Mouse (Mus musculus) lung, postnatal 36 days (tissue): ENCODE data around the gene Tbc1d1.
A peak's percentile ranks its signal among the peaks of the same experiment; 100 is the strongest.

ENCODE experiments used
- DNase-seq: peaks from one replicate; pipeline ENCODE4 v3.0.0; 2022; ENCODE audit warnings: mixed read lengths

The Tbc1d1 gene

GRCm38 (mm10) chr5:64285289-64285688 lies 129.2 kb downstream of the Tbc1d1 start:
- no peak for DNase-seq

DNA sequence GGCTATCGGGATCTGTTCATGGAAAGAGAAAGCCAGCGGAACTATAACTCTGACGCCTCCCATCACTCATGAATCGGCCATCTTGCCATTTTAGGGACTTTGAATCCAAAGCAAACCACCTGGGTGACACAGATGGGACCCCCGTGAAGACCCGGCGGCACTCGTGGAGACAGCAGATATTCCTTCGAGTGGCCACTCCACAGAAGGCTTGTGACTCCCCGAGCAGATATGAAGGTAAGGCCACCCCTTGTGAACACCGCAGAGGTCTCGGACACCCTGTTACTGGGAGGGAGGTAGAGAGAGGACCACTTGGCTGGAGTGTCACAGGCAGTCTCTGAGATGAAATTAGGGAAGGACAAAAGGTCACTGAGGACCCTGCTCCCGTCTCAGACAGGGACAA lies 129.7 kb downstream of the Tbc1d1 start:
- no peak for DNase-seq

DNA sequence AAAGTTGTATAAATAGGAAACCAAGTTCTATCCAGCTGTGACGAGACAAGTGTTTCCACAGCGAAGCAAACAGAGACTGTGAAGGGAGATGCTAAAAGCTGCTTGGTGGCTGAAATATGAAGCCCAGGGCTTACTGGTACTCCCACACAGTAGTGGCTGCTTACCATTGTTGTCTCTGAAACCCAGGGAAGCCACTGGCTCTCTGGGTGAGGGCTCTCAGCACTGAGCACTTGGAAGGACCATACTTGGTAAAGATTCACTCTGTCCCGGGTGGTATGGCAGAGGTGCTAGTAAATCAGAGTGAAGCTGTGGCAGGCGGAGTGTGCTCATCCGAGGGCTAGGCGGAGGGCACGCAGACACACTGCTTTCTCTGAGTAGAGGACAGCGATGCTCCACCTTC lies 131.2 kb downstream of the Tbc1d1 start:
- no peak for DNase-seq

DNA sequence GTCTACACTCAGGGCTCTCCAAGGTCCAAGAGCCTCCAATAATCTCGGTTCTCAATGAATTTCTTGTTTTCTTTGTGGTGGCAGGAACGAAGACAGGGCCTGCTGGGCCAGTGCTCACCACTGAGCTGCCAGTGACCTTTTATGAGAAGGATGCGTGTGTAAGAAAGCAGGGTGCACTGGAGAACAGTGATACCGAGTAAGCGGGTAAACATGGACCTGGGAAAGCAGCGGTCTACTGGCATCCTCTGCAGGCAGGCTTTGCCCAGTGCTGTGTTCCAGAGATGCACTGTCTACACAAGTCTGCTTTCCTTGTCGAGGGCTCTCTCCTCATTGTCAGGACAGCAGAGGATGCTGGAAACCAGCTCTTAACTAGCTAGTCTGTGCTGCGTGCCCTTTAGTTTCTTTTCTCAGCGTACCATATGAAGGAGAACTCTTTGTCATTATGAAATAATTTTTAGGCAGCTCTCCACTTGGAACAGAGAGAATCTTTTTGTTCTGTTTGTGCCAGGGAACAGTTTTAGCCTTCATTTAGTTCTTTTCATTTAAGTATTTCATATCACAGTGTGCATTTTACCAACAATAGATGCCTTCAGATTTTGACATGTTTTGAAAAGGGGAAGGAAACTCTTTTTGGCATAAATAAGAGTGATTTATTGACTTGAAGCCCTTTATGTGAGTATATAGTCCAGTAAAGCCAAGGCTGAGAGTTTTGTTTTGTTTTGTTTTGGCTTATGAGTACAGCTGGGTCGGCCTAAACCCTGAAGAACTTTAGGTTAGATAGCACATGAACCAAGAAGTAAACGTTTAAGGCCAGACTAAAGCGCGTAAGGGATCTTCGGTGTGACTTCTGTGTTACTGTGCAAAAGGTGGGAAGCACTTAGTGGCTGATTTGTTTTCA lies 132.2 kb downstream of the Tbc1d1 start:
- DNase-seq = no peak

DNA sequence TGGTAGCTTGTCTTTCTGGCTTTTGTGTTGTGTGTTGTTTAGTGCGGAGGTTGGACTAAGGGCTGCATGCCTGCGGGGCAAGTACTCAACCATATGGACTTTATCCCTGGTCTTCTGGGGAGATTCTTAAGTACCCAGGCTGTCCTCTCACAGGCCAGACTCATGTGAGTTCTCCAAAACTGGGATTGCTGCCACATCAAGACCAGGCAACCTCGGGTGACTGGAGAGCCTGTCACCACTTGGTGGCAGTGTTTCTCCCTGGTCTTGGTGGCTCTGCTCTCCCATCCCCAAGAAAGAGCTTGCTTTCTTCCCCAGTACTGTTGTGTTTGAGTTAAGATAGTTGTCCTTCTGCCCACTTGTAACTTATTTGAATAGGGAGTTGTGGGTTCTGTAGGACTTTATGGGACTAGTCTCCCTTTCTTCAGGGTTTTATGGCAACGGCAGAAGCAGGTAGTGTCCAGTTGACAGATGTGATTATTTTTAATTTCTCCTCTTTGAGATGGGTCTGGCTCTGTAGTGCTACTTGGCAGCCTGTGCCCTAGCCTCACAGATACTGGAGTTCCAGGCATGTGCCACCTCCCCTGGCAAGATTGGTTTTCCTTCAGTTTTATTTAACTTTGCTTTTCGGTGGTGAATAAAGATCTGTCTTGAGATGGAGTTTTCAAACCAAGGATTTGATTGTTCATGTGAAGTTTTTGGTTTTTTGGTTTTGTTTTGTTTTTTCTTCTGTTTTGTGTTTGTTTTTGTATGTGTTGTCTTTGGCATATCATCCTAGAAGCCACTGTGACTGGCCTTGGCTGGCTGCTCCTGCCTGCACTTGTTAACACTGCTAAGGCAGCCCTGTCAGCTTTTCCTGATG lies 133.3 kb downstream of the Tbc1d1 start:
- peak; percentile 93 for DNase-seq

- DNase-seq = no peak
Observed at GRCm38 (mm10) chr5:64290061-64290345, 133.9 kb downstream of the Tbc1d1 start.

DNA sequence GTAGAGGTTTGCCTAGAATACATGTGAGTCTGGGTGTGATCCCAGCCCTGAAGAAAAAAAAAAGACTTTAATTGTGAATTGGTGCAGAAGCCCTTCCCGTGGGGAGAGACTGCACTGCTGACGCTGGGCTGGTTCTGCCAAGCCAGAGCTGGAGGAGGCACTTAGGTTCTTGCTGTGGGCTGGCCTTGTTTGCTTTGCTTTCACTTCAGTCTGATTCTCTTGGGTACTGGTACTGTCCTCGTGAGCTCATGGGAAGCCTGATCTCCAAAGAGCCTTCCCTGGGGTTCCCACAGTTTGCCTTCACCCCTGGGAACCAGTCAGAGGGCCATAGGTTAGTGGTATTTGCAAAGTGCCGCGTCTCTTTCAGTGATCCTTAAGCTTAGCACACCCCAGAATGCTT lies 135.6 kb downstream of the Tbc1d1 start:
- peak; percentile 56 for DNase-seq

GRCm38 (mm10) chr5:64295621-64296020 lies 139.5 kb downstream of the Tbc1d1 start:
- DNase-seq = no peak

DNA sequence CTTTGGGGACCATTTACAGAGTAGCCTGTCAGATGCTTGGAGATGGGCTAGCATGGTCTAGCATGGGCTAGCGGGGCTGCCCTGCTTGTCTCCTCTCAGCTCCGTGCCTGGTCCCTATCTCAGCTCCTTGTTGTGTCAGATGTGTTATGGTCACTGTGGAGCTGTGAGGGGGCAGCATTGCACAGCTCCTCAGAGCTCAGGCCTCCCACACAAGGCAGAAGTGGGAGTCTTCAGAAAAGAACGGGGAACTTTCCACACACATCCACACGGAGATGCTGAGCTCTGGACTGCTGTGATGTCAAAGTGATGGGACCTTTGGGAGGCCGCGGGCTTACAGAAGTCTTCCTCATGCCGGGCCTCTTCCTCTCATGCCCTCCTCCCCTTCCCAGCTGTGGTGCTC lies 140.2 kb downstream of the Tbc1d1 start:
- peak; percentile 50 for DNase-seq

GRCm38 (mm10) chr5:64297100-64297499 lies 141.0 kb downstream of the Tbc1d1 start:
- no peak for DNase-seq

- DNase-seq = peak; percentile 94
Observed at GRCm38 (mm10) chr5:64298331-64299036, 142.4 kb downstream of the Tbc1d1 start.

GRCm38 (mm10) chr5:64299508-64300324 lies 143.6 kb downstream of the Tbc1d1 start:
- no peak for DNase-seq

- no peak for DNase-seq
Observed at GRCm38 (mm10) chr5:64301246-64301645, 145.1 kb downstream of the Tbc1d1 start.

DNA sequence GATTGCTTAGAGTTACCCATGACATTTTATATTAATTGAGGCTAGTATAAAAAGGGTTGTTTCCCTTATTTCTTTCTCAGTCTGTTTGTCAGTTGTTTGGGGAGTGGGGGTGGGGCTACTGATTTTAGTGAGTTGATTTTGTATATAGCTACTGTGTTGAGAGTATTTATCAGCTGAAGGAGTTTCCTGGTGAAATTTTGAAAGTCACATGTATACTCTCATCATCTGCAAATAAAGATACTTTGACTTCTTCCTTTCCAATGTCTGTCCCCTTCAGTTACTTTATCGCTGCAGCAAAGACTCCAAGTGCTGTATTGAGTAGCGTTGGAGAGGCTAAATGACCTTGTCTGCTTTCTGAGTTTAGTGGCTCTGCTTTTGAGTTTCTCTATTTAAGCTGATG lies 151.2 kb downstream of the Tbc1d1 start:
- DNase-seq = no peak

DNA sequence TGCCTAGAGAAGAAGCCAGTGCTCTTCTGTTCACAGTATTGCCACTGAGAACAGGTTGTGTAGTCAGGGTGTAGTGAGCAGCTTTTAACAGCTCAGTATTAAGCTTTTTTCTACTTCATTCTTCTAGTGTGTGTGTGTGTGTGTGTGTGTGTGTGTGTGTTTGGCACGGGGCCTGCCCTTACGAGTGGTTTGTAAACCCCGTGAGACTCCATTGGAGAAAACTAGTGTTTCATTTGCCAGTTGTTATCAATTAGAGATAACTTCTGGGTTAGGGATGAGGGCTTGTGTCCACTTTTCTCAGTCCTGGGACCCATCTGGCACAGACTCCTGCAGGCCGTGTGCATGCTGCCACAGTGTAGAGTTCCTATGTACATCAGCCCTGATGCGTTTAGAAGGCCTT lies 156.2 kb downstream of the Tbc1d1 start:
- DNase-seq = no peak

DNA sequence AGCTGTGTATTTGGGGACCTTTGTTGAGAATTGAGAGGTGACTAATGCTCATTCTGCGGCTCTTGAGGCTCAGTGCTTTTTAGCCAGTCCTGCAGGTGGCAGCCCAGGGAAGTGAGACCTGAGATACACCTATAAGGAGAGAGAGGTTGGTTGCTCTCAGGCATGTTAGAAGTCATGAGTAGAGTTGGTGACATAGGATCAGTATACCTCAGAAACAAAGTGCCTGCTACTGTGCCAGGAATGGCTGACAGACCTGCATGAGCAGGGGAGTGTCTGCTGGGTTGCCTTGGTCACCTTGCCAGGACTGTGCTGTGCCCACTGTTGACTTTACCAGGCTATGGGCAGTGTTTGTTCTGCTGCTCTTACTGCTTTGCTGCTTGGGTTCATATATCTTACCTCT lies 157.4 kb downstream of the Tbc1d1 start:
- DNase-seq = peak; percentile 55

DNA sequence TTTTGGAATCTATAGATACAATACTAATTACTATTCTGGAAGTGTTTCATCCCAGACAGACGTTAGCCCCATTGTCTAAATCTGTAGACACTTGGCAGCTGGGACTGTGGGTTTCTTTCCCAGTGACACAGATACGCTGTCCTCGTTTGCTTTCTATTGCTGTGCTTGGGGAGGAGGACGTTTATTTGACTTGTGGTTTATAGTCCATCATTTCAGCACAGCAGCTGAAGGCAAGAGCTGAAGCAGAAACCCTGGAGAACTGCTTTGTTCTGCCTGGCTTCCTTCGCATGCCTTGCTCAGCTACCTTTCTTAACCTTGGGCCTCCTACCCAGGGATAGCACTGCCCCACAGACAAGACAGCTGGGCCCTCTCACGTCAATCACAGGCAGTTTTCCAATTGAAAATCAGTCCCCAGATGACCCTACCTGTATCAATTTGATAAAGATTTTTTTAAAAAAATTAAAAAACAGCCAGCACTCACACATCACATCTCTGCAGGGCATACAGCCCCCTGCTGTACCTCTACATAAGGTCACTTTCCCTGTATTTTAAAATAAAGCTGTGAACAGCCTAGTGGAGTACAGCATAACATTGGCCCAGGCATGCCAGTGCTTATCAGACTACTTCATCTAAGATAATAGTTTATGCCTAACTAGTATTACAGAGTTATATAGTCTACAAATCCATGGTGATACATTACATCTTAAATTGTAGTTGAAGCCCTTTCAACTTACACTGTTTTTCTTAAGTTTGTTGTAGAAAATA lies 158.4 kb downstream of the Tbc1d1 start:
- no peak for DNase-seq

DNA sequence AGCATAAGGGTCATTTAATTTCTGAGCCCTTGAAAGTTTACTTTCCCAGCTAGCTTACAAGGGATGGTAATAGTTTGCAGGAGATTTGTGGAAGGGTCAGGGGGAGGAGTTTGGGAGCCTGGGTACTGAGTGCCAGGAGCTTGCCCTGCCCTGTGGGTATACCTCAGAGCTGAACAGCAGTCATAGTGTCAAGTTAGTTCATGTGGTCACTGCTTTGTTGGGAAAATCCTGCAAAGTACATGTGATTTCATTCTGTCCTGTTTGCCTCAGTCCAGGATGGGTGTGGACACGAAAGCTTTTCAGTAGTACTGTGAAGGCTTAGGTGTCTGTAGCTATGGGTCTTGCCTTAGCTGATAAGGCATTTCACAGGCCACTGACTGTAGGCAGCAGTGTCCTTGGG lies 159.0 kb downstream of the Tbc1d1 start:
- no peak for DNase-seq

DNA sequence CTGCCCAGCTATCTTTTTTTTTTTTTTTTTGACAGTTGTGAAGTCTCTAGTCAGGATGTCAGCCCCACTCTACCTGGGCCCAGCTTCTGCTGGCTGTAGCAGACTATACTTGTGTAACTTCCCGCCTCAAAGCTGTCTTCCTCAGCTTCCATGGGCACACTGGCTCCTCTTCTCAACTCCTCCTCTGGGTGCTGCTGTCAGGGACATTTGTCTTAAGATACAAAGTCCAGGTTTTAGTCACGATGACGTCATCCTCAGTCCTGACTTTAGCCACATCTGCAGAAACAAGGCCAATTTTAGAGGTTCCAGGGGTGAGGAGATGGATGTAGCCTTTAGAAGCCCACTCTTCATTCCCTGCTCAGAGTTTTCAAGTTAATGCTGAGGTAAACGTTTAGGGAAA lies 167.2 kb downstream of the Tbc1d1 start:
- DNase-seq = no peak

DNA sequence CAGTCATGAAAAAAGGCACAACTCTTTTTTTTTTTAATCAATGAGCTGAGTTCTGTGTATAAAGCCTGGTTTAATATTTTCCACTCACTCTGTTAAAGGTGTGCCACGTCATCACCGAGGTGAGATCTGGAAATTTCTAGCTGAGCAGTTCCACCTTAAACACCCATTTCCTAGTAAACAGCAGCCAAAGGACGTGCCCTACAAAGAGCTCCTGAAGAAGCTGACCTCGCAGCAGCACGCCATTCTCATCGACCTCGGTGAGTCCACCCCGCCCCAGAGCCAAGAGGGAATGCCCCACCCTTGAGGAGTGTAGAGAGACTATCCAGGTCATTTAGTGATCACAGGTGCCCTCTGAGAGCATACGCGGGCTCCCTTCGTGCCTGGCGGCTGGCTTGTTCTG lies 168.2 kb downstream of the Tbc1d1 start:
- no peak for DNase-seq

DNA sequence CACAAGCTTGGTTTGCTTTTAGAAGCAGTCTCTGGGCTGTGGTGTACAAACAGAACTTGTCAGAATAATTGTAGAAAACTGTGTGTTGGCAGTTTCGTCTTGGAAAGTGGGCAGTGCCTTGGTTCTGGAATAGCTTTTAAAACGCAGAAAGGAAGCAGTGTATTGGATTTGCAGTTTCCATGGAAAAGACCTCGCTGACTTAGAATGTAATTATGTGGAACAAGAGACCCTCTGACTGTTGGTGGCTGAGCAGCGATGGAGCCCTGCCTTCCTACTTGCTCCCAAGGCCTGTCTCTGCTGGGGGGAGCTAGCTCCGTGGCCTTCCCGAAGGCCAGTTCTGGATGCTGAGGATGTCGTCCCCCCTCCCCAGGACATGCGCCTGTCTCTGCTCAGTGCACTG lies 168.8 kb downstream of the Tbc1d1 start:
- DNase-seq = no peak
